Mouse (Mus musculus) cerebellum, adult 8-10 months (tissue): ENCODE data around the gene Man1a.

Source experiments
- DNase-seq: peaks from one replicate; pipeline ENCODE4 v3.0.0; 2022

Gene Man1a

GRCm38 (mm10) chr10:54059679-54060249 is 16.6 kb downstream of the Man1a start:
- no peak for DNase-seq

GRCm38 (mm10) chr10:54059092-54059496 is 17.3 kb downstream of the Man1a start:
- no peak for DNase-seq

GRCm38 (mm10) chr10:54058657-54059056 is 17.8 kb downstream of the Man1a start:
- DNase-seq: no peak

- no peak for DNase-seq
Observed at GRCm38 (mm10) chr10:54054188-54054587, 22.2 kb downstream of the Man1a start.

- no peak for DNase-seq
Observed at GRCm38 (mm10) chr10:54047885-54048284, 28.5 kb downstream of the Man1a start.

- DNase-seq: no peak
Observed at GRCm38 (mm10) chr10:54043358-54043757, 33.1 kb downstream of the Man1a start.

GRCm38 (mm10) chr10:54042212-54042840 is 34.1 kb downstream of the Man1a start:
- no peak for DNase-seq

GRCm38 (mm10) chr10:54040261-54041165 is 35.9 kb downstream of the Man1a start:
- no peak for DNase-seq

- no peak for DNase-seq
Observed at GRCm38 (mm10) chr10:54039754-54040153, 36.7 kb downstream of the Man1a start.

- no peak for DNase-seq
Observed at GRCm38 (mm10) chr10:54038734-54039133, 37.7 kb downstream of the Man1a start.

- no peak for DNase-seq
Observed at GRCm38 (mm10) chr10:54038180-54038579, 38.2 kb downstream of the Man1a start.

- no peak for DNase-seq
Observed at GRCm38 (mm10) chr10:54037348-54038010, 38.9 kb downstream of the Man1a start.

- no peak for DNase-seq
Observed at GRCm38 (mm10) chr10:54035586-54035985, 40.8 kb downstream of the Man1a start.

- DNase-seq: no peak
Observed at GRCm38 (mm10) chr10:54034779-54035178, 41.6 kb downstream of the Man1a start.

- DNase-seq: no peak
Observed at GRCm38 (mm10) chr10:54032316-54033092, 43.9 kb downstream of the Man1a start.

GRCm38 (mm10) chr10:54028866-54029265 is 47.5 kb downstream of the Man1a start:
- no peak for DNase-seq

GRCm38 (mm10) chr10:54026738-54027427 is 49.5 kb downstream of the Man1a start:
- DNase-seq: no peak

GRCm38 (mm10) chr10:54026101-54026500 is 50.3 kb downstream of the Man1a start:
- DNase-seq: no peak

- DNase-seq: no peak
Observed at GRCm38 (mm10) chr10:54017904-54018454, 58.4 kb downstream of the Man1a start.

GRCm38 (mm10) chr10:54014116-54014758 is 62.2 kb downstream of the Man1a start:
- no peak for DNase-seq
